Mouse (Mus musculus) ES-E14 (cell line): Measurements from ENCODE around the gene Gm4302.
"Not testable (repeated sequence)": the region's sequence is repeated elsewhere in the genome, so short reads cannot be mapped to it uniquely, and the experiment has no call there.

Experiments
- ZC3H11A ChIP-seq: IDR thresholded peaks from 2 replicates; pipeline ENCODE4 v1.6.1; 2012; ENCODE audit warnings: low read depth, mild to moderate bottlenecking, inconsistent platforms, low read length, borderline replicate concordance
- ZNF384 ChIP-seq: IDR thresholded peaks from 2 replicates; pipeline ENCODE4 v1.6.1; 2012; ENCODE audit warnings: low read depth, low read length, inconsistent platforms

- TF ChIP-seq ZNF384, ZC3H11A: not testable (repeated sequence)
These were observed 40.5 kb upstream of the Gm4302 start for GRCm38 (mm10) chr10:100300106-100300505.
